Mouse (Mus musculus): ENCODE data around the gene Tns3. TPM values are rescaled to one million over a fixed set of nuclear protein-coding genes. Genes with fewer than 3 reads are reported as not detected.
A peak's percentile ranks its signal among the peaks of the same experiment; 100 is the strongest.

Gene Tns3
- polyA plus RNA-seq (2012; ENCODE audit: insufficient read depth, insufficient read length, low replicate concordance, missing spikeins): not detected in 2 replicates

GRCm38 (mm10) chr11:8664393-8664743, at the start of gene Tns3:
TSS of gene Tns3 (minus strand) at chr11:8664535.
- TF ChIP-seq POLR2A (IDR thresholded peaks at IDR 0.05; ENCODE audit: insufficient read depth, low read depth, low read length) (no peak), CTCF (IDR thresholded peaks at IDR 0.05; ENCODE audit: insufficient read depth, low read depth, low read length) (0 out of 2 replicates have a peak, but pooled peaks have one; percentile 26)
- Histone ChIP-seq H3K27ac (ENCODE audit: insufficient read depth, low read depth, low read length) (no peak within 1 kb of the TSS), H3K4me1 (ENCODE audit: control insufficient read depth, insufficient read depth, low read length) (peaks cover 15% of the 10 kb centered on the region), H3K4me3 (ENCODE audit: insufficient read depth, low read depth, low read length) (peak within 1 kb of the TSS; percentile 66)
- under 1% methylated on average over 37 of the region's 37 CpGs for WGBS

GRCm38 (mm10) chr11:8706246-8707041, 42.1 kb upstream of the Tns3 start:
- H3K4me3 ChIP-seq (ENCODE audit: insufficient read depth, low read depth, low read length): no peak overlapping the region
- TF ChIP-seq POLR2A (IDR thresholded peaks at IDR 0.05; ENCODE audit: insufficient read depth, low read depth, low read length) (no peak), CTCF (IDR thresholded peaks at IDR 0.05; ENCODE audit: insufficient read depth, low read depth, low read length) (no peak)
- no peaks in the 10 kb centered on the region for H3K4me1 ChIP-seq (ENCODE audit: control insufficient read depth, insufficient read depth, low read length)
- no peak overlapping the region for H3K27ac ChIP-seq (ENCODE audit: insufficient read depth, low read depth, low read length)
- 68% methylated on average over 8 of the region's 8 CpGs for WGBS

- no peaks in the 10 kb centered on the region for H3K4me1 ChIP-seq (ENCODE audit: control insufficient read depth, insufficient read depth, low read length)
- H3K27ac ChIP-seq (ENCODE audit: insufficient read depth, low read depth, low read length): no peak overlapping the region
- H3K4me3 ChIP-seq (ENCODE audit: insufficient read depth, low read depth, low read length): no peak overlapping the region
- TF ChIP-seq CTCF (IDR thresholded peaks at IDR 0.05; ENCODE audit: insufficient read depth, low read depth, low read length) (no peak), POLR2A (IDR thresholded peaks at IDR 0.05; ENCODE audit: insufficient read depth, low read depth, low read length) (no peak)
- WGBS: 96% methylated on average over 1 of the region's 1 CpGs
Measured at GRCm38 (mm10) chr11:8705156-8705555, 40.8 kb upstream of the Tns3 start.

GRCm38 (mm10) chr11:8703876-8704275, 39.5 kb upstream of the Tns3 start:
- Histone ChIP-seq H3K27ac (ENCODE audit: insufficient read depth, low read depth, low read length) (no peak overlapping the region), H3K4me1 (ENCODE audit: control insufficient read depth, insufficient read depth, low read length) (no peaks in the 10 kb centered on the region), H3K4me3 (ENCODE audit: insufficient read depth, low read depth, low read length) (no peak overlapping the region)
- WGBS: 83% methylated on average over 6 of the region's 6 CpGs
- TF ChIP-seq POLR2A (IDR thresholded peaks at IDR 0.05; ENCODE audit: insufficient read depth, low read depth, low read length): no peak
- TF ChIP-seq CTCF (IDR thresholded peaks at IDR 0.05; ENCODE audit: insufficient read depth, low read depth, low read length): no peak

- TF ChIP-seq CTCF (IDR thresholded peaks at IDR 0.05; ENCODE audit: insufficient read depth, low read depth, low read length): no peak
- no peak for TF ChIP-seq POLR2A (IDR thresholded peaks at IDR 0.05; ENCODE audit: insufficient read depth, low read depth, low read length)
- Histone ChIP-seq H3K4me3 (ENCODE audit: insufficient read depth, low read depth, low read length) (no peak overlapping the region), H3K4me1 (ENCODE audit: control insufficient read depth, insufficient read depth, low read length) (no peaks in the 10 kb centered on the region), H3K27ac (ENCODE audit: insufficient read depth, low read depth, low read length) (no peak overlapping the region)
- 97% methylated on average over 2 of the region's 2 CpGs for WGBS
Measured at GRCm38 (mm10) chr11:8702532-8702886, 38.2 kb upstream of the Tns3 start.

GRCm38 (mm10) chr11:8701845-8702531, 37.7 kb upstream of the Tns3 start:
- WGBS: 91% methylated on average over 10 of the region's 10 CpGs
- no peak for TF ChIP-seq CTCF (IDR thresholded peaks at IDR 0.05; ENCODE audit: insufficient read depth, low read depth, low read length)
- no peak for TF ChIP-seq POLR2A (IDR thresholded peaks at IDR 0.05; ENCODE audit: insufficient read depth, low read depth, low read length)
- no peaks in the 10 kb centered on the region for H3K4me1 ChIP-seq (ENCODE audit: control insufficient read depth, insufficient read depth, low read length)

GRCm38 (mm10) chr11:8701400-8701799, 37.1 kb upstream of the Tns3 start:
- TF ChIP-seq CTCF (IDR thresholded peaks at IDR 0.05; ENCODE audit: insufficient read depth, low read depth, low read length) (no peak), POLR2A (IDR thresholded peaks at IDR 0.05; ENCODE audit: insufficient read depth, low read depth, low read length) (no peak)
- 87% methylated on average over 3 of the region's 3 CpGs for WGBS
- Histone ChIP-seq H3K27ac (ENCODE audit: insufficient read depth, low read depth, low read length) (no peak overlapping the region), H3K4me1 (ENCODE audit: control insufficient read depth, insufficient read depth, low read length) (no peaks in the 10 kb centered on the region), H3K4me3 (ENCODE audit: insufficient read depth, low read depth, low read length) (no peak overlapping the region)

More at GRCm38 (mm10) chr11:8701845-8702531, 37.7 kb upstream of the Tns3 start:
- H3K4me3 ChIP-seq (ENCODE audit: insufficient read depth, low read depth, low read length): no peak overlapping the region
- no peak overlapping the region for H3K27ac ChIP-seq (ENCODE audit: insufficient read depth, low read depth, low read length)

GRCm38 (mm10) chr11:8700641-8701221, 36.4 kb upstream of the Tns3 start:
- Histone ChIP-seq H3K27ac (ENCODE audit: insufficient read depth, low read depth, low read length) (no peak overlapping the region), H3K4me3 (ENCODE audit: insufficient read depth, low read depth, low read length) (no peak overlapping the region), H3K4me1 (ENCODE audit: control insufficient read depth, insufficient read depth, low read length) (no peaks in the 10 kb centered on the region)
- WGBS: 91% methylated on average over 8 of the region's 8 CpGs
- TF ChIP-seq POLR2A (IDR thresholded peaks at IDR 0.05; ENCODE audit: insufficient read depth, low read depth, low read length) (no peak), CTCF (IDR thresholded peaks at IDR 0.05; ENCODE audit: insufficient read depth, low read depth, low read length) (no peak)

- TF ChIP-seq CTCF (IDR thresholded peaks at IDR 0.05; ENCODE audit: insufficient read depth, low read depth, low read length): no peak
- TF ChIP-seq POLR2A (IDR thresholded peaks at IDR 0.05; ENCODE audit: insufficient read depth, low read depth, low read length): no peak
- Histone ChIP-seq H3K27ac (ENCODE audit: insufficient read depth, low read depth, low read length) (no peak overlapping the region), H3K4me1 (ENCODE audit: control insufficient read depth, insufficient read depth, low read length) (no peaks in the 10 kb centered on the region), H3K4me3 (ENCODE audit: insufficient read depth, low read depth, low read length) (no peak overlapping the region)
- WGBS: 65% methylated on average over 5 of the region's 5 CpGs
Measured at GRCm38 (mm10) chr11:8699777-8700176, 35.4 kb upstream of the Tns3 start.
